Mouse (Mus musculus) lung, postnatal 0 days (tissue): ENCODE measurements at regions not wholly inside any gene's neighbourhood (a gene's known extent, or its start where the extent isn't known, plus 50 kb on each side); places are given as distances from the start of the nearest gene placed in this dataset.

Experiments used
- CTCF ChIP-seq: IDR thresholded peaks from 2 replicates; pipeline ENCODE4 v1.5.1; 2016; ENCODE audit warnings: antibody characterized with exemption, mild to moderate bottlenecking
- EP300 ChIP-seq: IDR thresholded peaks from 2 replicates; pipeline ENCODE4 v1.6.1; 2016; ENCODE audit warnings: antibody characterized with exemption, mild to moderate bottlenecking, control low read depth

- TF ChIP-seq CTCF = no peak
- no peak for TF ChIP-seq EP300
Measured at GRCm38 (mm10) chr11:40394864-40395266, 300.1 kb downstream of the Mat2b start.
